ENCODE assay signal across 9 mouse cellular contexts in genomic region chr2:173026688-173027131, GRCm38 (mm10). TPM values are rescaled to one million over a fixed set of nuclear protein-coding genes. Genes with fewer than 3 reads are reported as not detected.
DNase-seq lines count a peak whose midpoint lies in the region; ATAC-seq lines count a peak whose summit lies in the region.
"Had no signal": no experiment of that assay in that cellular context is flagged by ENCODE, and none has a peak within 500 bp of the region (broad histone marks: within the 10 kb centered on the region; RNA-seq: fewer than 3 reads in every experiment).

No protein-coding gene starts in this region.

- intact Hi-C loops in heart, postnatal 14 days (cut with DNase I) = no loop called here

- H3K4me2 ChIP-seq in heart, embryonic 11.5 days = peak overlapping the region; percentile 85
- peak overlapping the region; percentile 14 for H3K4me2 ChIP-seq in embryonic facial prominence, embryonic 13.5 days
- peak overlapping the region; percentile 93 for H3K4me2 ChIP-seq in liver, embryonic 15.5 days

- peak overlapping the region; percentile 39; the same call in 1 of the 2 replicates for H3K9ac ChIP-seq in heart, embryonic 11.5 days (ENCODE audit: low read depth, low read length)
- peak overlapping the region; percentile 27; the same call in 1 of the 2 replicates for H3K9ac ChIP-seq in embryonic facial prominence, embryonic 13.5 days
- peak overlapping the region; percentile 94 for H3K9ac ChIP-seq in liver, embryonic 15.5 days

- peak overlapping the region; percentile 0; the same call in 1 of the 2 replicates for H3K27ac ChIP-seq in heart, embryonic 11.5 days (ENCODE audit: low read depth, low read length)
- peak overlapping the region; percentile 58 for H3K27ac ChIP-seq in embryonic facial prominence, embryonic 13.5 days
- H3K27ac ChIP-seq in liver, embryonic 15.5 days (replicated peaks) = peak overlapping the region; percentile 99

- no peak for ATAC-seq in heart, embryonic 11.5 days (replicated peaks; ENCODE audit: insufficient number of reproducible peaks, low FRiP score, low TSS enrichment)
- peak; percentile 16; the same call in 1 of the 2 replicates for ATAC-seq in embryonic facial prominence, embryonic 13.5 days (ENCODE audit: insufficient number of reproducible peaks, insufficient read depth, low FRiP score, low TSS enrichment, low read depth)
- ATAC-seq in liver, embryonic 15.5 days (ENCODE audit: insufficient read depth) = no peak

- no peaks in the 10 kb centered on the region for H3K9me3 ChIP-seq in heart, embryonic 11.5 days (replicated peaks; ENCODE audit: control insufficient read depth, low read length)
- no peaks in the 10 kb centered on the region for H3K9me3 ChIP-seq in embryonic facial prominence, embryonic 13.5 days
- H3K9me3 ChIP-seq in liver, embryonic 15.5 days (replicated peaks) = no peaks in the 10 kb centered on the region

- no peak overlapping the region for H3K4me3 ChIP-seq in heart, embryonic 11.5 days (ENCODE audit: low read depth, low read length)
- H3K4me3 ChIP-seq in embryonic facial prominence, embryonic 13.5 days = no peak overlapping the region
- peak overlapping the region; percentile 91 for H3K4me3 ChIP-seq in liver, embryonic 15.5 days (replicated peaks)

- H3K36me3 ChIP-seq in heart, embryonic 11.5 days (ENCODE audit: control insufficient read depth, insufficient read depth, low read length) = peaks cover 15% of the 10 kb centered on the region
- peaks cover 57% of the 10 kb centered on the region for H3K36me3 ChIP-seq in embryonic facial prominence, embryonic 13.5 days
- H3K36me3 ChIP-seq in liver, embryonic 15.5 days (replicated peaks) = peaks cover 95% of the 10 kb centered on the region
- H3K36me3 ChIP-seq in splenic B cell, adult 2 months (ENCODE audit: control insufficient read depth, insufficient read depth, low read length, poor library complexity, severe bottlenecking) = peaks cover 9% of the 10 kb centered on the region

- H3K4me1 ChIP-seq in heart, embryonic 11.5 days (ENCODE audit: control insufficient read depth, insufficient read depth, low read length) = peaks cover 76% of the 10 kb centered on the region
- H3K4me1 ChIP-seq in embryonic facial prominence, embryonic 13.5 days = peaks cover 63% of the 10 kb centered on the region
- H3K4me1 ChIP-seq in liver, embryonic 15.5 days (replicated peaks) = peaks cover 81% of the 10 kb centered on the region

- no peak for DNase-seq in heart, postnatal 14 days
- peak; percentile 87 for DNase-seq in splenic B cell, adult 2 months (ENCODE audit: low read depth, low spot score)
- no peak for DNase-seq in frontal cortex, postnatal 36 days (ENCODE audit: low spot score in 2 of 2)
- DNase-seq in ovary, postnatal 10 days (ENCODE audit: low spot score) = no peak
- no peak for DNase-seq in left cerebral cortex, adult 8-10 months (ENCODE audit: low spot score in 2 of 2)

- 54% methylated on average over 3 of the region's 3 CpGs for WGBS in heart, embryonic 11.5 days (ENCODE audit: insufficient replicate concordance)
- 69% methylated on average over 3 of the region's 3 CpGs for WGBS in embryonic facial prominence, embryonic 13.5 days
- 39% methylated on average over 3 of the region's 3 CpGs for WGBS in liver, embryonic 15.5 days (ENCODE audit: insufficient replicate concordance)

- no peaks in the 10 kb centered on the region for H3K27me3 ChIP-seq in heart, embryonic 11.5 days (ENCODE audit: control insufficient read depth, insufficient read depth, low read length)
- no peaks in the 10 kb centered on the region for H3K27me3 ChIP-seq in embryonic facial prominence, embryonic 13.5 days
- no peaks in the 10 kb centered on the region for H3K27me3 ChIP-seq in liver, embryonic 15.5 days
- H3K27me3 ChIP-seq in splenic B cell, adult 2 months (ENCODE audit: control insufficient read depth, insufficient read depth, low read length, poor library complexity, severe bottlenecking) = no peaks in the 10 kb centered on the region

RNA-seq across cellular contexts. Expression of gene Rbm38, which starts 6.4 kb away (rescaled TPM):
- polyA plus RNA-seq in heart, embryonic 11.5 days (2014; fragmentation: Nextera tagmentation; extraction: Ambion mirVana) = 161 and 169 TPM in 2 replicates
- 100 to 1,000 TPM; 198 to 232 TPM for total RNA-seq in heart, postnatal 14 days (2021)
- polyA plus RNA-seq in embryonic facial prominence, embryonic 13.5 days (2015; fragmentation: Nextera tagmentation; extraction: Ambion mirVana) = 24.2 and 25.8 TPM in 2 replicates
- polyA plus RNA-seq in liver, embryonic 15.5 days (2015; fragmentation: Nextera tagmentation; extraction: Ambion mirVana) = 315 and 352 TPM in 2 replicates
- 1 to 10 TPM; 2.9 to 5.2 (median 3.6) TPM for total RNA-seq in left cerebral cortex, adult 8-10 months (2022)

RNA-seq across cellular contexts. Expression of gene Rae1, which starts 26.8 kb away (rescaled TPM):
- polyA plus RNA-seq in heart, embryonic 11.5 days (2014; fragmentation: Nextera tagmentation; extraction: Ambion mirVana) = 114 and 118 TPM in 2 replicates
- 10 to 100 TPM; 29.6 to 32.7 TPM for total RNA-seq in heart, postnatal 14 days (2021)
- polyA plus RNA-seq in embryonic facial prominence, embryonic 13.5 days (2015; fragmentation: Nextera tagmentation; extraction: Ambion mirVana) = 137 and 148 TPM in 2 replicates
- 64.0 and 64.7 TPM in 2 replicates for polyA plus RNA-seq in liver, embryonic 15.5 days (2015; fragmentation: Nextera tagmentation; extraction: Ambion mirVana)
- total RNA-seq in left cerebral cortex, adult 8-10 months (2022) = 10 to 100 TPM; 56.9 to 63.1 (median 62.1) TPM

RNA-seq across cellular contexts. Expression of gene Spo11, which starts 49.2 kb away (rescaled TPM):
- polyA plus RNA-seq in heart, embryonic 11.5 days (2014; fragmentation: Nextera tagmentation; extraction: Ambion mirVana) = 0.17 and 0.19 TPM in 2 replicates
- total RNA-seq in heart, postnatal 14 days (2021) = under 1 TPM; 0.07 to 0.93 TPM
- 2.8 and 3.9 TPM in 2 replicates for polyA plus RNA-seq in embryonic facial prominence, embryonic 13.5 days (2015; fragmentation: Nextera tagmentation; extraction: Ambion mirVana)
- 0.03 TPM in 1 of 2 replicates, not detected in the other for polyA plus RNA-seq in liver, embryonic 15.5 days (2015; fragmentation: Nextera tagmentation; extraction: Ambion mirVana)
- under 1 TPM; 0.32 to 0.59 (median 0.41) TPM for total RNA-seq in left cerebral cortex, adult 8-10 months (2022)
- total RNA-seq: heart, postnatal 10 days had no signal

Comparison
In these comparisons a context has a peak if more than half of its experiments do, and no peak if none do; other contexts are left out.
1. H3K27ac ChIP-seq: peak in every context shown above with its lines; median percentile 99 in liver, embryonic 15.5 days; 58 in embryonic facial prominence, embryonic 13.5 days; 0 in heart, embryonic 11.5 days.
2. H3K4me2 ChIP-seq: peak in every context shown above with its lines; median percentile 93 in liver, embryonic 15.5 days; 85 in heart, embryonic 11.5 days; 14 in embryonic facial prominence, embryonic 13.5 days.
3. H3K9ac ChIP-seq: peak in every context shown above with its lines; median percentile 94 in liver, embryonic 15.5 days; 39 in heart, embryonic 11.5 days; 27 in embryonic facial prominence, embryonic 13.5 days.